Mouse (Mus musculus) neural tube, embryonic 11.5 days (tissue): ENCODE measurements around the gene Dnah2. TPM values are rescaled to one million over a fixed set of nuclear protein-coding genes. Genes with fewer than 3 reads are reported as not detected.

Experiments used
- ATAC-seq: fragments of 200-750 bp; cut with Nextera tagmentation; 2 replicates; pipeline ENCODE4 v1.8.0; 2017; ENCODE audit warnings: moderate number of reproducible peaks, mild to moderate bottlenecking, moderate TSS enrichment, moderate library complexity; ENCODE audit not compliant: insufficient read depth, low FRiP score, low TSS enrichment
- DNase-seq: peaks from one replicate; pipeline ENCODE4 v3.0.0-alpha.2; 2015; ENCODE audit warnings: low spot score
- H3K27ac ChIP-seq: fragments of 300-500 bp; sonication (generic); 2 replicates; pipeline ENCODE4 v1.5.1; 2014; ENCODE audit warnings: low read depth, mild to moderate bottlenecking, low read length
- H3K27me3 ChIP-seq: fragments of 300-500 bp; sonication (generic); 2 replicates; pipeline ENCODE4 v1.6.1; 2014; ENCODE audit warnings: mild to moderate bottlenecking, low read length, mixed read lengths; ENCODE audit not compliant: control insufficient read depth, insufficient read depth
- H3K36me3 ChIP-seq: fragments of 300-500 bp; sonication (generic); 2 replicates; pipeline ENCODE4 v1.6.1; 2014; ENCODE audit warnings: mild to moderate bottlenecking, low read length, moderate library complexity, mixed read lengths; ENCODE audit not compliant: control insufficient read depth, insufficient read depth
- H3K4me1 ChIP-seq: fragments of 300-500 bp; sonication (generic); 2 replicates; pipeline ENCODE4 v1.6.1; 2014; ENCODE audit warnings: low read length, mixed read lengths; ENCODE audit not compliant: control insufficient read depth, insufficient read depth
- H3K4me2 ChIP-seq: fragments of 300-500 bp; sonication (generic); 2 replicates; pipeline ENCODE4 v1.6.1; 2014; ENCODE audit warnings: low read depth, mild to moderate bottlenecking, moderate library complexity
- H3K4me3 ChIP-seq: fragments of 300-500 bp; sonication (generic); 2 replicates; pipeline ENCODE4 v1.5.1; 2014; ENCODE audit warnings: low read depth, low read length
- H3K9ac ChIP-seq: fragments of 300-500 bp; sonication (generic); 2 replicates; pipeline ENCODE4 v1.6.1; 2014; ENCODE audit warnings: mild to moderate bottlenecking, low read length
- H3K9me3 ChIP-seq: fragments of 300-500 bp; sonication (generic); 2 replicates; pipeline ENCODE4 v1.6.1; 2016; ENCODE audit warnings: low read length; ENCODE audit not compliant: control insufficient read depth
- WGBS: fragments of 180-500 bp; shearing (Covaris S2); extraction: QIAGEN DNeasy Blood & Tissue Kit; methylation state at CpG from one replicate; pipeline ENCODE4 v1.1.7; 2014; 5-methylcytosine and 5-hydroxymethylcytosine counted together
- microRNA-seq: library from miRNA; unstranded; fragments of <30 nt; microRNA quantifications from one replicate; pipeline ENCODE4, GENCODE M21; 2016
- polyA plus RNA-seq: library from polyadenylated mRNA; unstranded; fragments of >200 nt; fragmentation: Nextera tagmentation; extraction: Ambion mirVana; gene quantifications from 2 replicates; pipeline ENCODE4 v1.2.1, GENCODE M21; 2014

Gene Dnah2
- polyA plus RNA-seq, 1 experiment from 2014 or later, result 0.92 TPM

DNA sequence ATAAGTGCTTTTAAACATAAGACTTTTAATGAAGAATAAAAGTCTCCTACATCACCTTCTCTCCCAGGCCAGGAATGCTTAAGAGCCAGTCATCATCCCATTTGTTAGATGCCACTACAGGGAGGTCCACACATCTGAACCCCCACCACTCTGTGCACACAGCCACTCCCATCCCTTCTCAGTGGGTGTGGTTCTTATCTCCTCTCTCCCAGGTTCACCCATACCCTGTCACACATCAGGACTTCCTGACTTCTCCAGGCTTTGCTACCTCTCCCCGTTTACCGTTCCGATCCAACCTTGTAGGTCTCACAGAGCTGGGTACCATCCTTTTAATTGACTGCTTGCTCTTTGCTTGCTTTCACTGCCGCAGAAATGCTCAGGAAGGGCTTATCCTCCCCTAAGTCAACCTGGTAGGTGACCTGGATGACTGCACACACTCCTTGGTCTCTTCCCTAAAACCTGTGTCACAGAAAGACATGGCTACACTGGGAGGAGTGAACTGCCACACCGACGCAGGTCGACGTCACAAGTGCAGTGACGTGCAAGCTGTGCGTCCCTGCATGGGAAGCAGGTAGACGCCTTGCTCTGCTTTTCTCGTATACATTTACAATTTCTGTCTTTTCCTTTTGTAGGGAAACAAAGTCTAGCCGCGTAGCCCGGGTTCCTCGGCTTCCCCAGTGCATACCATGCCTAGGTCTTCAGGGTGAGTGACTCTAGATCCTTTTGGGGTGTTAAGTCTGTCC is 175.5 kb downstream of the Dnah2 start:
- H3K27ac ChIP-seq, result no peak overlapping the region

DNA sequence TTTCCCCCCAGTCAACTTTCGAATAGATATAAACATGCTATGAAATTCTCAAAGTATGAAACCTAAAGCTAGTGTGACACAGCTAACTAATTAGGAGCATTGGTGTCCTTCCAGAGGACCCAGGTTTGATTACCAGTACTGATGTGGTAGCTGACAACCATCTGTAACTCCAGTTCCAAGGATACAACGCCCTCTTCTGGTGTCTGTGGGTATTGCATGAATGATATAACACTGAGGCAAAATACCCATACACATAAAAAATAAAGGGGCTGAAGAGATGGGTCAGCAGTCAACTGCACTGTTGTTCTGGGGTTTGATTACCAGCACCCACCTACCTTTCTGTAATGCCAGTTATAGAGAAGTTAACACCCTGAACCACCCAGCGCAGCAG is 176.1 kb downstream of the Dnah2 start:
- Histone ChIP-seq H3K9ac (no peak overlapping the region), H3K4me1 (peaks cover 26% of the 10 kb centered on the region), H3K27me3 (no peaks in the 10 kb centered on the region), H3K4me2 (no peak overlapping the region), H3K4me3 (no peak overlapping the region), H3K27ac (no peak overlapping the region), H3K36me3 (no peaks in the 10 kb centered on the region), H3K9me3 (no peaks in the 10 kb centered on the region)
- WGBS, result 68% methylated on average over 3 of the region's 3 CpGs
- no peak for ATAC-seq
- peak; percentile 8 for DNase-seq

More for the DNA sequence above, 175.5 kb downstream of the Dnah2 start:
- H3K4me2 ChIP-seq, result no peak overlapping the region
- H3K9me3 ChIP-seq, result no peaks in the 10 kb centered on the region
- H3K4me1 ChIP-seq, result peaks cover 24% of the 10 kb centered on the region
- no peak overlapping the region; the same call in 1 of the 2 replicates for H3K4me3 ChIP-seq
- H3K36me3 ChIP-seq, result no peaks in the 10 kb centered on the region
- ATAC-seq (no peak), DNase-seq (peak; percentile 2)
- H3K27me3 ChIP-seq, result no peaks in the 10 kb centered on the region
- WGBS, result 93% methylated on average over 16 of the region's 16 CpGs
- no peak overlapping the region for H3K9ac ChIP-seq

DNA sequence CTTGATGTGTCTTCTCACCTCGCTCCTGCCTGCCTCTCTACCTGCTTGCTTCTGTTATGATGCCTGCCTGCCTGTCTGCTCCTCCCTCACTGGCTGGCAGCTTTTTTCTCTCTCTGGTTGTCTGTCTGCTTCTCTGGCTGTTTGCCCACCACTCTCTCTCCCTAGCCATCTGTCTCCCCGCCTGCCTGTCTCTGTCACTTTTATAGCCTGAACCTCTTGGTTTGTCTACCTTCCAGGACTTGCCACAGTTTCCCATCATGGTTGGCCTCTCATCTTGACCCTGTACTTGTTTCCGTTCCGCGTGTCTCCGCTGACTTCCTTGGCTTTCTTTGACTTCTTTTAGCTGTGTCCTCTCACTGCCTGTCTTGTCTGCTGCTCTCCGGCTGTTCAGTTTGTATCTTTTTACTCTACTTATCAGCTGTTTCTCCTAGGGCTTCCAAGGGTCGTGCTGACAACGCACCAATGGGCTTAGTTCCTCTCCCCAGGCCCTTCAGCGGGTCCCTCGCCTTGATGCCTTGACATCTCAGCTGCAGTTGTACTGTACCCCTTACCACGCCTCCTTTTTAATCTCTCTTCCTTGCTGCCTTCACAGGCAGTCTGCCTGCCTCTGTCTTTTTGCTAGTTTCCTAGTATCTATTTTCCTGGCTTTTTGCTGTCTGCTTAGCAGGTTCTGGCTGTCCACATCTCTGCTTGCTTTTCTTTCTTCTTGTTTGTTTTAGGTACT is 176.7 kb downstream of the Dnah2 start:
- no peaks in the 10 kb centered on the region for H3K27me3 ChIP-seq
- peak overlapping the region; percentile 76 for H3K27ac ChIP-seq
- no peaks in the 10 kb centered on the region for H3K36me3 ChIP-seq
- peak overlapping the region; percentile 24; the same call in 1 of the 2 replicates for H3K9ac ChIP-seq
- H3K9me3 ChIP-seq, result no peaks in the 10 kb centered on the region
- ATAC-seq (no peak), DNase-seq (peak; percentile 17)
- H3K4me1 ChIP-seq, result peaks cover 31% of the 10 kb centered on the region
- H3K4me3 ChIP-seq, result no peak overlapping the region
- peak overlapping the region; percentile 33 for H3K4me2 ChIP-seq
- 41% methylated on average over 12 of the region's 12 CpGs for WGBS

DNA sequence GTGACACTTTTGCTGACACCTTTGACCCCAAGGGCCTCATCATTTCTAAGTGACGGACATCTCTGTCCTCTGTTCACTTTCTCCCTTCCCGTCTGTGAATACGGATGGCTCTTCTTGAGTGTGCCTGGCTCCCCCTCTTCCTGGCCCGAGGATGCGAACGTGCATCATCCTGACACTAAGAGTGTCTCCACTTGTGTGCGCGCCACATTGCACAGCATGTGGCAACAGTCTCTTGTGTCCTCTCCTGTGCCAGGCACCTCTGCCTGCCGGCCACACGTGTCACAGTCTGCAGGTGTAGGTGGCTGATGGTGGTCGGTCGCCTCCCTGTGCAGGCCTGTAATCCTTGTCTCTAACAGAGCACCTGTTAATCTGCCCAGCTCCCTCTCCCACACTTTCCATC is 177.3 kb downstream of the Dnah2 start:
- DNase-seq (peak; percentile 18), ATAC-seq (no peak)
- 21% methylated on average over 12 of the region's 12 CpGs for WGBS

DNA sequence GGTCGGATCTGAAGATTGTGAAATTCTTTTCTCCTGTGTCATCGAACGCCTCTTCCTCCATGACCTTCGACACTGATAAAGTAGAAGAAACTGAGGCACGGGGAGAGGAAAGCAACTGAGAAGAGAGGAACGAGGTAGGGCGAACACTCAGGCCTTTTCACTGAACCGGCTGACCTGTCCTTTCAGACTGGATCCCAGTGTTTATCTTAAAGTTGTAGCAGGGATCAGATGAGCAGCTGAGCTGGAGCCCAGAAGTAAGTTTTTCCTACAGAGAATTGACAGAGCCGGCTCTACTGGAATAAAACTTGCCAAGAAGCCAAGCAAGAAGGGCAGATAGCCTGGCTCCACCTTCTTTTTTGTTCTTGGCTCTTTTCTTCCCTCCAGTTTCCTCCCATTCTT is 178.1 kb downstream of the Dnah2 start:
- H3K36me3 ChIP-seq, result no peaks in the 10 kb centered on the region
- DNase-seq (peak; percentile 13), ATAC-seq (no peak)
- H3K27ac ChIP-seq, result peak overlapping the region; percentile 76
- 14% methylated on average over 9 of the region's 9 CpGs for WGBS
- no peak overlapping the region for H3K4me3 ChIP-seq
- H3K9ac ChIP-seq, result peak overlapping the region; percentile 31; the same call in 1 of the 2 replicates
- peaks cover 33% of the 10 kb centered on the region for H3K4me1 ChIP-seq
- no peaks in the 10 kb centered on the region for H3K27me3 ChIP-seq
- peak overlapping the region; percentile 33 for H3K4me2 ChIP-seq
- H3K9me3 ChIP-seq, result no peaks in the 10 kb centered on the region

More for the DNA sequence above, 177.3 kb downstream of the Dnah2 start:
- peak overlapping the region; percentile 31 for H3K9ac ChIP-seq
- no peak overlapping the region for H3K4me3 ChIP-seq
- H3K27ac ChIP-seq, result peak overlapping the region; percentile 76
- H3K4me2 ChIP-seq, result peak overlapping the region; percentile 33
- H3K4me1 ChIP-seq, result peaks cover 31% of the 10 kb centered on the region
- no peaks in the 10 kb centered on the region for H3K36me3 ChIP-seq
- no peaks in the 10 kb centered on the region for H3K27me3 ChIP-seq
- no peaks in the 10 kb centered on the region for H3K9me3 ChIP-seq

Small RNAs within 50 kb of the gene (microRNA-seq; reads per million reads assigned to microRNA genes)
- gene Gm27493, result not detected

Other genes with a start within 250 kb of the Dnah2 start
- 23.5 TPM in 2 replicates for gene Cntrob, start 225.3 kb downstream of the Dnah2 start, polyA plus RNA-seq
- gene Trappc1, start 225.1 kb downstream of the Dnah2 start, polyA plus RNA-seq, result 195 and 215 TPM in 2 replicates
- 3.1 and 3.6 TPM in 2 replicates for gene Kcnab3, start 222.9 kb downstream of the Dnah2 start, polyA plus RNA-seq
- 27.8 and 28.8 TPM in 2 replicates for gene Rnf227, start 208.6 kb downstream of the Dnah2 start, polyA plus RNA-seq
- 57.3 and 60.1 TPM in 2 replicates for gene Chd3, start 179.7 kb downstream of the Dnah2 start, polyA plus RNA-seq
- gene Naa38, start 153.6 kb downstream of the Dnah2 start, polyA plus RNA-seq, result 125 and 129 TPM in 2 replicates
- 44.7 and 48.4 TPM in 2 replicates for gene Cyb5d1, start 153.5 kb downstream of the Dnah2 start, polyA plus RNA-seq
- gene Tmem88, start 150.9 kb downstream of the Dnah2 start, polyA plus RNA-seq, result 13.1 and 17.2 TPM in 2 replicates
- gene Kdm6b, start 135.4 kb downstream of the Dnah2 start, polyA plus RNA-seq, result 37.9 and 42.0 TPM in 2 replicates
- gene Efnb3, start 11.1 kb upstream of the Dnah2 start, polyA plus RNA-seq, result 9.6 and 9.7 TPM in 2 replicates
- gene Wrap53, start 31.1 kb upstream of the Dnah2 start, polyA plus RNA-seq, result 34.5 and 34.6 TPM in 2 replicates
- gene Trp53, start 31.2 kb upstream of the Dnah2 start, polyA plus RNA-seq, result 169 and 175 TPM in 2 replicates
- gene Atp1b2, start 56.8 kb upstream of the Dnah2 start, polyA plus RNA-seq, result 7.2 and 7.7 TPM in 2 replicates
- not detected in 2 replicates for gene Shbg, start 68.8 kb upstream of the Dnah2 start, polyA plus RNA-seq
- gene Sat2, start 72.9 kb upstream of the Dnah2 start, polyA plus RNA-seq, result 14.9 and 19.0 TPM in 2 replicates
- 36.4 and 40.3 TPM in 2 replicates for gene Fxr2, start 83.9 kb upstream of the Dnah2 start, polyA plus RNA-seq
- gene Sox15, start 106.2 kb upstream of the Dnah2 start, polyA plus RNA-seq, result not detected in 2 replicates
- gene Mpdu1, start 113.5 kb upstream of the Dnah2 start, polyA plus RNA-seq, result 26.8 and 30.0 TPM in 2 replicates
- gene Cd68, start 117.0 kb upstream of the Dnah2 start, polyA plus RNA-seq, result 5.5 and 6.7 TPM in 2 replicates
- 781 and 824 TPM in 2 replicates for gene Eif4a1, start 123.3 kb upstream of the Dnah2 start, polyA plus RNA-seq
- 88.6 and 93.8 TPM in 2 replicates for gene Senp3, start 133.0 kb upstream of the Dnah2 start, polyA plus RNA-seq
- 0.19 TPM in 1 of 2 replicates, not detected in the other for gene Tnfsf13, start 136.7 kb upstream of the Dnah2 start, polyA plus RNA-seq
- gene Tnfsf12, start 146.7 kb upstream of the Dnah2 start, polyA plus RNA-seq, result 1.5 and 1.7 TPM in 2 replicates
- gene Tnfsfm13, start 147.0 kb upstream of the Dnah2 start, polyA plus RNA-seq, result 1.4 and 1.5 TPM in 2 replicates
- 65.0 and 65.3 TPM in 2 replicates for gene Polr2a, start 209.5 kb upstream of the Dnah2 start, polyA plus RNA-seq
- gene Slc35g3, start 212.9 kb upstream of the Dnah2 start, polyA plus RNA-seq, result not detected in 2 replicates
- gene Zbtb4, start 216.8 kb upstream of the Dnah2 start, polyA plus RNA-seq, result 0.99 and 1.3 TPM in 2 replicates
- 4.2 and 6.2 TPM in 2 replicates for gene Chrnb1, start 246.8 kb upstream of the Dnah2 start, polyA plus RNA-seq